Mouse (Mus musculus): ENCODE results near the gene Eme1.

- no peak for TF ChIP-seq CTCF (IDR thresholded peaks at IDR 0.05; ENCODE audit: control insufficient read depth, insufficient read depth, insufficient read length)
- no peak for TF ChIP-seq MYOG (IDR thresholded peaks at IDR 0.05; ENCODE audit: control insufficient read depth, extremely low read depth, insufficient read length)
These were observed 21.7 kb upstream of the Eme1 start for GRCm38 (mm10) chr11:94675446-94675845.

Measured in C2C12 (cell line).